15 mouse cellular contexts compared by ENCODE assay signal in the genomic region with DNA sequence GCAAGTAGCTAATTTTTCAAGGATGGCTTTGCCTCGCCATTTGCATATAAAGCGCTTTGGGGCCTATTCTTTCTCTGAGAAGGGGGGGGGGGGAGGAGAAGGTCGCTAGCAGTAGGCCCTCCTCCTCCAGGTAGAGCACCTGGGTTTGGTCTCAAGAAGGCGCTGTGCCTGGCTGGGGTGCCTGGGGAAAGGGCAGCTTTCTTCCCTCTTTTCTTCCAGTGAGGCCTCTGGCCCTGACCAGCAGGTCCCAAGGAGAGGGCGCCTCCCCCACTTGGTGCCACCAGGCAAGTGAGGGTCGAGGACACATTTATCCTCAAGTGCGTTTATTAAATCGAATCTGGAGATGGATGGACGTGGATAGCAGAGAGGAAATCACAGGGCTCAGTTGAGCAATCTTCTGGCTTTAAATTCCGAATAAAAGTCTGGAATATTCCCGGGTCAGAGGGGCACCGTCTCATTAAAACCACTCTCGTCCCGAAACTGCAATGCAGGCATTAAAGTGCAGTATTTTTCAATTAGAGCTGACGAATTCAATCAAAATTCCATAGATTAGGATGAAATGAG. TPM values are rescaled to one million over a fixed set of nuclear protein-coding genes. Genes with fewer than 3 reads are reported as not detected.
A peak's percentile ranks its signal among the peaks of the same experiment; 100 is the strongest.
DNase-seq lines count a peak whose midpoint lies in the region; ATAC-seq and TF ChIP-seq lines count a peak whose summit lies in the region.
"Had no signal": no experiment of that assay in that cellular context is flagged by ENCODE, and none has a peak within 500 bp of the region (broad histone marks: within the 10 kb centered on the region; RNA-seq: fewer than 3 reads in every experiment).

No protein-coding gene starts in this region.

- 18% methylated on average over 15 of the region's 15 CpGs for WGBS in heart, embryonic 13.5 days
- WGBS in hindbrain, embryonic 12.5 days: 8% methylated on average over 15 of the region's 15 CpGs
- 6% methylated on average over 15 of the region's 15 CpGs for WGBS in midbrain, embryonic 14.5 days

- no peak overlapping the region for H3K9ac ChIP-seq in heart, embryonic 13.5 days
- H3K9ac ChIP-seq in hindbrain, embryonic 12.5 days: no peak overlapping the region; the same call in 1 of the 2 replicates
- no peak overlapping the region for H3K9ac ChIP-seq in midbrain, embryonic 14.5 days (replicated peaks; ENCODE audit: low read length)
- H3K9ac ChIP-seq: embryonic facial prominence, embryonic 15.5 days; limb, embryonic 15.5 days; lung, embryonic 15.5 days had no signal

- H3K36me3 ChIP-seq in heart, embryonic 13.5 days: no peaks in the 10 kb centered on the region
- H3K36me3 ChIP-seq in hindbrain, embryonic 12.5 days: no peaks in the 10 kb centered on the region
- no peaks in the 10 kb centered on the region for H3K36me3 ChIP-seq in midbrain, embryonic 14.5 days (ENCODE audit: control insufficient read depth, insufficient read depth, low read length)
- H3K36me3 ChIP-seq: embryonic facial prominence, embryonic 15.5 days; limb, embryonic 15.5 days; lung, embryonic 15.5 days had no signal

- ATAC-seq in heart, embryonic 13.5 days (ENCODE audit: extremely low read depth, insufficient number of reproducible peaks, low FRiP score, low TSS enrichment): no peak
- ATAC-seq in hindbrain, embryonic 12.5 days (ENCODE audit: low FRiP score): no peak
- no peak for ATAC-seq in midbrain, embryonic 14.5 days (ENCODE audit: low FRiP score, low TSS enrichment)
- ATAC-seq: CD4-positive, CD25-positive, alpha-beta regulatory T cell, adult 4 months had no signal

- H3K4me2 ChIP-seq in heart, embryonic 13.5 days: peak overlapping the region; percentile 69
- H3K4me2 ChIP-seq in hindbrain, embryonic 12.5 days (replicated peaks): peak overlapping the region; percentile 82
- peak overlapping the region; percentile 64 for H3K4me2 ChIP-seq in midbrain, embryonic 14.5 days (ENCODE audit: low read length)

- peaks cover 24% of the 10 kb centered on the region for H3K4me1 ChIP-seq in heart, embryonic 13.5 days
- H3K4me1 ChIP-seq in hindbrain, embryonic 12.5 days: peaks cover 24% of the 10 kb centered on the region
- H3K4me1 ChIP-seq in midbrain, embryonic 14.5 days (ENCODE audit: control insufficient read depth, insufficient read depth, low read length): peaks cover 14% of the 10 kb centered on the region

- no peaks in the 10 kb centered on the region for H3K9me3 ChIP-seq in heart, embryonic 13.5 days
- H3K9me3 ChIP-seq in hindbrain, embryonic 12.5 days (replicated peaks): no peaks in the 10 kb centered on the region
- H3K9me3 ChIP-seq in midbrain, embryonic 14.5 days (ENCODE audit: control insufficient read depth, low read length): no peaks in the 10 kb centered on the region
- H3K9me3 ChIP-seq: embryonic facial prominence, embryonic 15.5 days; limb, embryonic 15.5 days; lung, embryonic 15.5 days; megakaryocyte, embryonic 14.5 days had no signal

- peaks cover 99% of the 10 kb centered on the region for H3K27me3 ChIP-seq in heart, embryonic 13.5 days (replicated peaks)
- H3K27me3 ChIP-seq in hindbrain, embryonic 12.5 days: peaks cover 70% of the 10 kb centered on the region
- peaks cover 74% of the 10 kb centered on the region for H3K27me3 ChIP-seq in midbrain, embryonic 14.5 days (ENCODE audit: control insufficient read depth, insufficient read depth, low read length)

- DNase-seq in heart, adult 9 months (ENCODE audit: low spot score in 2 of 2): no peak
- peak; percentile 41 for DNase-seq in embryo, embryonic 11 days
- DNase-seq in midbrain, embryonic 14.5 days: peak; percentile 17
- no peak for DNase-seq in yolk sac, embryonic 10.5 days (ENCODE audit: low spot score)
- DNase-seq in gastrocnemius, adult 2 months: no peak
- DNase-seq: layer of hippocampus, postnatal 36 days had no signal

- no peak overlapping the region for H3K27ac ChIP-seq in heart, embryonic 13.5 days (replicated peaks)
- H3K27ac ChIP-seq in hindbrain, embryonic 12.5 days: peak overlapping the region; percentile 48; the same call in 1 of the 2 replicates
- no peak overlapping the region for H3K27ac ChIP-seq in midbrain, embryonic 14.5 days (replicated peaks; ENCODE audit: low read depth, low read length)
- no peak overlapping the region for H3K27ac ChIP-seq in gastrocnemius, adult 2 months
- H3K27ac ChIP-seq: embryonic facial prominence, embryonic 15.5 days; limb, embryonic 15.5 days; lung, embryonic 15.5 days had no signal

- H3K4me3 ChIP-seq in heart, embryonic 13.5 days: no peak overlapping the region
- H3K4me3 ChIP-seq in hindbrain, embryonic 12.5 days: no peak overlapping the region
- H3K4me3 ChIP-seq in midbrain, embryonic 14.5 days (replicated peaks; ENCODE audit: low read depth, low read length): no peak overlapping the region; the same call in 1 of the 2 replicates
- no peak overlapping the region for H3K4me3 ChIP-seq in gastrocnemius, adult 2 months

- intact Hi-C loops in gastrocnemius, adult 2 months (cut with DNase I): loop anchor here (5.0 kb wide), 4 partner anchors 79 to 274 kb away; no protein-coding TSS in a partner anchor

- TF ChIP-seq CTCF in gastrocnemius, adult 2 months (IDR thresholded peaks at IDR 0.05): no peak

RNA-seq across cellular contexts. Expression of a gene that starts 10.1 kb away (rescaled TPM):
- 0.13 and 0.29 TPM in 2 replicates for polyA plus RNA-seq in heart, embryonic 13.5 days (2015; fragmentation: Nextera tagmentation; extraction: Ambion mirVana)
- polyA plus RNA-seq in hindbrain, embryonic 12.5 days (2016; fragmentation: Nextera tagmentation; extraction: Ambion mirVana): 46.1 and 63.6 TPM in 2 replicates
- 11.6 and 12.1 TPM in 2 replicates for polyA plus RNA-seq in midbrain, embryonic 14.5 days (2014; fragmentation: Nextera tagmentation; extraction: Ambion mirVana)
- under 1 TPM in 1 of 2 experiments, not detected in 1; 0.56 TPM for total RNA-seq in gastrocnemius, adult 2 months (2021)
- total RNA-seq: gastrocnemius, postnatal 4 days had no signal
- polyA plus RNA-seq: CD4-positive, CD25-positive, alpha-beta regulatory T cell, adult 4 months; intestine, embryonic 14.5 days had no signal

Comparison
In these comparisons a context has a peak if more than half of its experiments do, and no peak if none do; other contexts are left out.
1. DNase-seq: peak in embryo, embryonic 11 days (single experiment) and midbrain, embryonic 14.5 days (single experiment); none in heart, adult 9 months (0 of 2), yolk sac, embryonic 10.5 days (single experiment) and gastrocnemius, adult 2 months (single experiment).
2. Peak in every context shown above with its lines, with median percentiles within 50 percentile points of each other: H3K4me2 ChIP-seq.